Mouse (Mus musculus) G1E (cell line): Measurements from ENCODE around the gene Lgals3. TPM values are rescaled to one million over a fixed set of nuclear protein-coding genes. Genes with fewer than 3 reads are reported as not detected.

Experiments used
- ATAC-seq: 2 replicates; pipeline ENCODE4 v1.8.0; 2016; ENCODE audit warnings: mild to moderate bottlenecking; ENCODE audit not compliant: insufficient number of reproducible peaks, poor library complexity, low FRiP score, severe bottlenecking; ENCODE audit errors: extremely low read depth
- DNase-seq: peaks from one replicate; pipeline ENCODE4 v3.0.0; 2012; ENCODE audit warnings: low spot score
- H3K27me3 ChIP-seq: 2 replicates; pipeline ENCODE4 v1.6.1; 2012; ENCODE audit warnings: mild to moderate bottlenecking, low read length, inconsistent platforms; ENCODE audit not compliant: insufficient read depth
- H3K36me3 ChIP-seq: replicated peaks from 2 replicates; pipeline ENCODE3; 2012; ENCODE audit warnings: mild to moderate bottlenecking, inconsistent platforms
- H3K4me1 ChIP-seq: 2 replicates; pipeline ENCODE4 v1.6.1; 2012; ENCODE audit warnings: low read depth, low read length, inconsistent platforms, mixed read lengths; ENCODE audit not compliant: insufficient read depth
- H3K4me3 ChIP-seq: 2 replicates; pipeline ENCODE4 v1.5.1; 2012; ENCODE audit warnings: low read depth, mild to moderate bottlenecking, inconsistent platforms, low read length, moderate library complexity, mixed read lengths
- H3K9me3 ChIP-seq: replicated peaks from 2 replicates; pipeline ENCODE4 v1.6.1; 2012; ENCODE audit warnings: inconsistent platforms
- CTCF ChIP-seq: IDR thresholded peaks from 2 replicates; pipeline ENCODE4 v1.5.1; 2012; ENCODE audit warnings: low read depth, low read length, inconsistent platforms, mixed read lengths
- GATA1 ChIP-seq: IDR thresholded peaks from 2 replicates; pipeline ENCODE4 v1.6.1; 2012; ENCODE audit warnings: borderline replicate concordance, low read length, inconsistent platforms, mixed read lengths
- GATA2 ChIP-seq: IDR thresholded peaks from 2 replicates; pipeline ENCODE4 v1.6.1; 2012; ENCODE audit warnings: low read depth, low read length, inconsistent platforms, borderline replicate concordance
- POLR2AphosphoS5 ChIP-seq: IDR thresholded peaks from 2 replicates; pipeline ENCODE4 v1.6.1; 2012; ENCODE audit warnings: low read depth, low read length, inconsistent platforms; ENCODE audit not compliant: insufficient replicate concordance
- TAL1 ChIP-seq: conservative IDR thresholded peaks from 2 replicates; pipeline ENCODE4 v1.6.1; 2012; ENCODE audit warnings: low read depth, low read length, inconsistent platforms, mixed read lengths
- polyA plus RNA-seq: library from polyadenylated mRNA; stranded (reverse); fragments of >175 nt; gene quantifications from 2 replicates; pipeline ENCODE4 v1.2.3, GENCODE M21; 2012
- total RNA-seq, 2 experiments: library from RNA; stranded (forward) in 1 of 2; stranded (reverse) in 1 of 2; fragments of 200-1000 nt in 1 of 2; fragments of >200 nt in 1 of 2; fragmentation: Nextera tagmentation in 1 of 2; gene quantifications; 2 replicates each; pipeline ENCODE4 v1.2.3; 2014 to 2017

Gene Lgals3
- total and polyA plus RNA-seq, 3 experiments = 1.7 to 2.5 TPM; not detected in 1

DNA sequence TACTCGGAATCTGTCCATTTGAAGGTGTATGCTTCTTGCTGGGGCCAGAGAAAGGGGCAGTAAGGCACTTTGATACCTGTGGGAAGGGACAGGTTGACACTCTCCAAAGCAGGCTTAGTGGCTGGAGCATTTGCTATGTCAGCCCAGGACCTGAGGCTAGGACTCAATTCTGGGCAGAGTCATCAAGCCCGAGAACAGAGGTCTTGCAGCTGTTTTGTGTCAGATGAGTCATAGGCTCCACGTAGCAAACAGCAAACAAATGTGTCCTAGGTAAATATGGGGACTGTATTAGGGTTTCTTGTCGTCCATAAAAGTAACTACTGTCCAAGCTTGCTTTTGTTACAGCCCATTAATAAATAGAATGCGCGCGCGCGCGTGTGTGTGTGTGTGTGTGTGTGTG, 15.3 kb upstream of the Lgals3 start:
- Histone ChIP-seq H3K4me3 (no peak overlapping the region), H3K9me3 (no peaks in the 10 kb centered on the region), H3K36me3 (no peaks in the 10 kb centered on the region), H3K27me3 (peaks cover 1% of the 10 kb centered on the region; the same call in 1 of the 2 replicates), H3K4me1 (peaks cover 26% of the 10 kb centered on the region)
- DNase-seq = no peak
- no peak for ATAC-seq
- TF ChIP-seq GATA2 (no peak), POLR2AphosphoS5 (no peak), GATA1 (no peak), CTCF (no peak), TAL1 (no peak)

DNA sequence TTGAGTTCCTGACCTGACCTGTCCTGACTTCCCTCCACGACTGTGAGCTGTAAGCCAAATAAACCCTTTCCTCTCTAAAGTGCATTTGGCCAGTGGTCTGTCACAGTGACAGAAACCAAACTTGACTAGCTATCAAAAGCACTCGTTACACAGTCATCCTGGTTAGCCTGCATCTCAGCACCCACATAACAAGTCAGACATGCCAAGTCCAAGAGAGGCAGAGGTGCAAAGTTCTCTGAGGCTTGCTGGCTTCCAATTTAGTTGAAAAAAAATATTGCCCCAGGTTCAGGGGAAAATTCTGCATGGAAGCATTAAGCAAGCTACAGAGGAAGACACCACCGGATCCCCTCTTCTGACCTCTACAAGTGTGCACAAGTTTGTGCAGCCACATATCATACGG, 14.3 kb upstream of the Lgals3 start:
- Histone ChIP-seq H3K4me1 (peaks cover 26% of the 10 kb centered on the region), H3K4me3 (no peak overlapping the region), H3K9me3 (no peaks in the 10 kb centered on the region), H3K36me3 (no peaks in the 10 kb centered on the region), H3K27me3 (no peaks in the 10 kb centered on the region; the same call in 1 of the 2 replicates)
- ATAC-seq (no peak), DNase-seq (no peak)
- no peak for TF ChIP-seq CTCF
- no peak for TF ChIP-seq GATA2
- TF ChIP-seq POLR2AphosphoS5 = no peak
- TF ChIP-seq GATA1 = no peak
- no peak for TF ChIP-seq TAL1

DNA sequence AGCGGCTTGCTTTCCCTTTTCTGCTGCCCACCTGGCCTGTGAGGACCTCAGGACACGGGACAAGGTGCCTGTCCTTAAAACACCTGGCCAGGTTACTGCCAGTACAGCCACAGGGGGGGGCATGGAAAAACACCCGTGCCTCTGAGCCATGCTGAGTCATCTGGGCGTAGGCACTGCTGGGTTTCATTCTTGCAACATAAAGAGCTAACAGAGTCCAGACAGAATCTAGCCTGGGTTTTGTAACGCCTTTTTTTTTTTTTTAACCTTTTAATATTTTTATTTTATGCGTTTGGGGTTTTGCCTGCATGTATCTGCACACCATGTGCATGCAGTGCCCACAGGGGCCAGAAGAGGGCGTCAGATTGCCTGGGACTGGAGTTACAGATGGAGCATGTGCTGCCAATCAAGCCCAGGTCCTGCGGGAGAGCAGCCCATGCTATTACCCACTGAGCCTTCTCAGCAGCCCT, 13.4 kb upstream of the Lgals3 start:
- no peak for TF ChIP-seq GATA2
- no peak for TF ChIP-seq TAL1
- TF ChIP-seq CTCF = 0 out of 2 replicates have a peak, but pooled peaks have one; percentile 13
- Histone ChIP-seq H3K27me3 (no peaks in the 10 kb centered on the region; the same call in 1 of the 2 replicates), H3K36me3 (no peaks in the 10 kb centered on the region), H3K4me1 (peaks cover 25% of the 10 kb centered on the region), H3K4me3 (peak overlapping the region; percentile 50; the same call in 1 of the 2 replicates), H3K9me3 (no peaks in the 10 kb centered on the region)
- ATAC-seq (peak; percentile 54; the same call in 1 of the 2 replicates), DNase-seq (no peak)

DNA sequence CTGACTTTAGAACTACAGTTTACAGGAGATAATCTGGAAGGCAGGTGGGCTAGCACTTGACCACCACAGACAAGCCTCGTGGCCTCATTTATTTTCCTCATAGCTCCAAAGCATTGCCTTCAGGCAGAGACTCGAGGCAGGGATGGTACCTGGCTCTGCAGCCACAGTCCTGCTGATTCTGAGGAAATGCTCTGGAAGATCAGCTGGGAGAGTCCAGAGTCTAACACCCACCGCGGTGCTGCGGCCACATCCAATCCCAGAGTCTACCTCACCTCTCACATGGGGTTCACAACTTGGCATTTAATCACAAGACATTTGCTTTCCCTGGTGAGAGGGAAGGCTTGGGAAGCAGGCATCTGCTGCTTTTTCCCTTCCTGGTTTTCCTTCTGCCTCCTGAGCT, 12.6 kb upstream of the Lgals3 start:
- Histone ChIP-seq H3K9me3 (no peaks in the 10 kb centered on the region), H3K4me3 (no peak overlapping the region), H3K27me3 (no peaks in the 10 kb centered on the region; the same call in 1 of the 2 replicates), H3K36me3 (no peaks in the 10 kb centered on the region), H3K4me1 (peaks cover 31% of the 10 kb centered on the region)
- TF ChIP-seq GATA1 = no peak
- TF ChIP-seq GATA2 = no peak
- TF ChIP-seq POLR2AphosphoS5 = no peak
- TF ChIP-seq TAL1 = no peak
- no peak for TF ChIP-seq CTCF
- no peak for DNase-seq
- no peak for ATAC-seq

DNA sequence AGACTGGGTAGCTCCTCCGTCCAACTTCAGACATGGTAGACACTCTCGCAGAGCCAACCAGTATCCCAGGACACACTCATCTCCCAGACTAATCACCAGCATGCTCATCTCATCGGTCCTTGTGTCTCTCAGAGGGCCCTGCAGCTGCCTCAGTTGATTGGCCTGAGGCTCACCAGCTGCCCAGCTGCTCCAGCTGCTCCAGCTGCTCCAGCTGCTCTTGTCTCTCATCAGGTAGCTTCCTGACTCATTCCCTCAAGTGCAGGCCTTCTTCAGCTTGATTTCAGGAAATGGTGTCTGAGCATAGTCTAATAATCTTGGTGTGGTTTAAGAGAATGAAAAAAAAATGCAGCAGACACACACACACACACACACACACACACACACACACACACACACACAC, 10.9 kb upstream of the Lgals3 start:
- Histone ChIP-seq H3K27me3 (no peaks in the 10 kb centered on the region; the same call in 1 of the 2 replicates), H3K4me1 (peaks cover 34% of the 10 kb centered on the region), H3K9me3 (no peaks in the 10 kb centered on the region), H3K4me3 (no peak overlapping the region), H3K36me3 (no peaks in the 10 kb centered on the region)
- no peak for DNase-seq
- no peak for TF ChIP-seq CTCF
- TF ChIP-seq GATA1 = no peak
- TF ChIP-seq TAL1 = no peak
- TF ChIP-seq POLR2AphosphoS5 = no peak
- TF ChIP-seq GATA2 = no peak
- ATAC-seq = no peak

DNA sequence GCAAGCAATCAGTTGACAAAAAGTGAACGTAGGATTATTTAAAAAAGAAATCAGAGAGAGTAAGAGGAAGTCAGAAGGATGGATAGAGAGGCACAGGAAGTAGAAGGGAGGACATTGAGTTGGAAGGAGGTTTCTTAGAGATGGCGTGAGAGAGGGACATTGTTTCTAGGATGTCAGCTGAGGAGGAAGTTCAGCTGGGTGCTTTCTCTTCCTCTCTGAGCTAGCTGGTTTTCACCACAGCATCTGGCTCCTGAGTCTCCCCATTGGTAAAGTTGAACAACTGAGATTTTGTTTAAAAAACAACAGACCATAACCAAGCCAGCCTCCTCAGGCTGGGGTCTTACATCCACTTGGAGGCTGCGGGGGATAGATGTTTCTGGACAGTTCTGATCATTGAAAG, 7.9 kb upstream of the Lgals3 start:
- no peaks in the 10 kb centered on the region for H3K36me3 ChIP-seq
- H3K4me1 ChIP-seq = peaks cover 33% of the 10 kb centered on the region
- no peak for ATAC-seq
- H3K27me3 ChIP-seq = no peaks in the 10 kb centered on the region; the same call in 1 of the 2 replicates
- H3K9me3 ChIP-seq = no peaks in the 10 kb centered on the region
- TF ChIP-seq TAL1 (no peak), POLR2AphosphoS5 (no peak), CTCF (no peak), GATA1 (no peak)
- no peak overlapping the region for H3K4me3 ChIP-seq
- no peak for DNase-seq

DNA sequence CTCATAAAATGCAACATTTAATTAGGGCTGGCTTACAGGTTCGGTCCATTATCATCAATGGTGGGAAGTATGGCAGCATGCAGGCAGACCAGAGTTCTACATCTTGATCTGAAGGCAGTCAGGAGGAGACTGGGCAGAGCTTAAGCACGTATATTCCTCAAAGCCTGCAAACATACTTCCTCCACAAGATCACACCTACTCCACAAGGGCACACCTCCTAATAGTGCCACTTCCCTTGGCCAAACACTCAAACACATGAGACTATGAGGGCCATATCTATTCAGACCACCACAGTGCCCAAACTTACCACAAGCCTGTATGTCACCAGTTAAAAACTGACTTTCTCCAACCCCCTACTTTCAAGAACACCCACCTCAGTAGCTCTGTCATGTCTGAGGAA, 6.1 kb upstream of the Lgals3 start:
- H3K4me1 ChIP-seq = peaks cover 45% of the 10 kb centered on the region
- H3K27me3 ChIP-seq = no peaks in the 10 kb centered on the region; the same call in 1 of the 2 replicates
- ATAC-seq = no peak
- no peaks in the 10 kb centered on the region for H3K36me3 ChIP-seq
- H3K4me3 ChIP-seq = no peak overlapping the region
- no peak for DNase-seq
- no peaks in the 10 kb centered on the region for H3K9me3 ChIP-seq
- TF ChIP-seq GATA2 = no peak
- TF ChIP-seq POLR2AphosphoS5 = no peak
- TF ChIP-seq CTCF = no peak
- TF ChIP-seq GATA1 = no peak
- TF ChIP-seq TAL1 = no peak
